Mouse (Mus musculus): ENCODE measurements at regions not wholly inside any gene's neighbourhood (a gene's known extent, or its start where the extent isn't known, plus 50 kb on each side); places are given as distances from the start of the nearest gene placed in this dataset.
A peak's percentile ranks its signal among the peaks of the same experiment; 100 is the strongest.

- DNase-seq (ENCODE audit: low spot score in 2 of 2): peak; percentile 36 to 42
These were observed 122.2 kb upstream of the Xylt1 start for GRCm38 (mm10) chr7:117258557-117258956.

GRCm38 (mm10) chr7:117259151-117259550 lies 121.6 kb upstream of the Xylt1 start:
- DNase-seq (ENCODE audit: low spot score in 2 of 2): peak in 1 of 2 experiments; percentile 41

GRCm38 (mm10) chr7:117259674-117260294 lies 121.0 kb upstream of the Xylt1 start:
- no peak for DNase-seq (ENCODE audit: low spot score in 2 of 2)

- no peak for DNase-seq (ENCODE audit: low spot score in 2 of 2)
These were observed 120.2 kb upstream of the Xylt1 start for GRCm38 (mm10) chr7:117260596-117260995.

- DNase-seq (ENCODE audit: low spot score in 2 of 2): no peak
These were observed 117.7 kb upstream of the Xylt1 start for GRCm38 (mm10) chr7:117263126-117263525.

- DNase-seq (ENCODE audit: low spot score in 2 of 2): no peak
These were observed 116.4 kb upstream of the Xylt1 start for GRCm38 (mm10) chr7:117264341-117264740.

GRCm38 (mm10) chr7:117268096-117268495 lies 112.7 kb upstream of the Xylt1 start:
- DNase-seq (ENCODE audit: low spot score in 2 of 2): no peak

- peak in 1 of 2 experiments; percentile 22 for DNase-seq (ENCODE audit: low spot score in 2 of 2)
These were observed 111.4 kb upstream of the Xylt1 start for GRCm38 (mm10) chr7:117269263-117269897.

- DNase-seq (ENCODE audit: low spot score in 2 of 2): no peak
These were observed 102.3 kb upstream of the Xylt1 start for GRCm38 (mm10) chr7:117278388-117278961.

GRCm38 (mm10) chr7:117282194-117282593 lies 98.6 kb upstream of the Xylt1 start:
- no peak for DNase-seq (ENCODE audit: low spot score in 2 of 2)

GRCm38 (mm10) chr7:117285206-117285605 lies 95.6 kb upstream of the Xylt1 start:
- DNase-seq (ENCODE audit: low spot score in 2 of 2): peak in 1 of 2 experiments; percentile 37

- no peak for DNase-seq (ENCODE audit: low spot score in 2 of 2)
These were observed 94.8 kb upstream of the Xylt1 start for GRCm38 (mm10) chr7:117285985-117286384.

GRCm38 (mm10) chr7:117303705-117304104 lies 77.1 kb upstream of the Xylt1 start:
- no peak for DNase-seq (ENCODE audit: low spot score in 2 of 2)

- DNase-seq (ENCODE audit: low spot score in 2 of 2): no peak
These were observed 70.1 kb upstream of the Xylt1 start for GRCm38 (mm10) chr7:117310586-117311200.

GRCm38 (mm10) chr7:117311316-117311715 lies 69.5 kb upstream of the Xylt1 start:
- no peak for DNase-seq (ENCODE audit: low spot score in 2 of 2)

- no peak for DNase-seq (ENCODE audit: low spot score in 2 of 2)
These were observed 64.5 kb upstream of the Xylt1 start for GRCm38 (mm10) chr7:117316126-117316805.

GRCm38 (mm10) chr7:117317362-117317761 lies 63.4 kb upstream of the Xylt1 start:
- no peak for DNase-seq (ENCODE audit: low spot score in 2 of 2)

- peak; percentile 48 to 77 for DNase-seq (ENCODE audit: low spot score in 2 of 2)
These were observed 60.2 kb upstream of the Xylt1 start for GRCm38 (mm10) chr7:117320552-117320951.
